Mouse (Mus musculus): ENCODE measurements around the gene Khdrbs1. TPM values are rescaled to one million over a fixed set of nuclear protein-coding genes. Genes with fewer than 3 reads are reported as not detected.

Khdrbs1 gene
- total RNA-seq, 2 experiments from 2014 or later, result 82.8 to 104 TPM

DNA sequence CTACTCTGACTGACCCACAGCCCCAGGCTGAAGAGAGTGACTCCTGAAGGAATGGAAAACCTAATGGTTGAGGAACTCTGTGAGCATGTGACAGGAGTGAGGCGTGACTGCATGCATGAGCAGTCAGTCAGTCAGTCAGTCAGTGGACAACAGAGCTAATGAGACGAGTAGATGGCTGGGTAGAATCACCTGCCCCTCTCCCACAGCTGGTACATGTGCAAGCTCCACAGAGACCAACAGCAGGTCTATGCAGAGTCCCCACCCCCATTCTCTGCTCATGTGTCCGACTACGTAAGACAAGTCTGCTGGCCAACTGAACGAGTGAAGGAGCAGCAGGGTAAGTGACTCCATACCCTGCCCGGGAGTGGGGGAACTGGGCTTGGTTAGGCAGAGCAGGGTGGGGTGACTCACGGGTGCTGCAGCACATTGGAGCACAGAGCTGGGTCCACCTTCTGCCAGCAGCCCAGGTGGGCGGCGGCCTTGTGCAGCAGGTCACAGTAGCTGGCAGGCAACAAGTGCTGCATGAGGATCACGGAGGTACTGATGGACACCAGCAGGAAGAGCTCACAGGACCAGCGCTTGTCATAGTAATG is 58.1 kb downstream of the Khdrbs1 start:
- ATAC-seq (replicated peaks; ENCODE audit: poor library complexity, severe bottlenecking), result no peak

DNA sequence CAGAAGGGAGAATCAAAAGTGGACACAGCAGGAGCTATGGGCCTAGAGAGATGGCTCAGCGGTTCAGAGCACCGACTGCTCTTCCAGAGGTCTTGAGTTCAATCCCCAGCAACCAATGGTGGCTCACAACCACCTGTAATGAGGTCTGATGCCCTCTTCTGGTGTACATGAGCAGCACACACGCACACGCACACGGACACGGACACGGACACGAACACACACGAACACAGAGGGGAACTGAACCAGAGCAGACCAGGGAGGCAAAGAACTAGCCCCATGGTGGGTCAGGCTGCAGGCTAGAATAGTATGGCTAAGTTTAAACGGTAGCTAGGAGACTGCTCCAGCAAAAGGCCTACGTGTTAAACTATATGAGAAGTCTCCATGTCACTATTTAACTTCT is 60.3 kb downstream of the Khdrbs1 start:
- no peak for ATAC-seq (replicated peaks; ENCODE audit: poor library complexity, severe bottlenecking)

DNA sequence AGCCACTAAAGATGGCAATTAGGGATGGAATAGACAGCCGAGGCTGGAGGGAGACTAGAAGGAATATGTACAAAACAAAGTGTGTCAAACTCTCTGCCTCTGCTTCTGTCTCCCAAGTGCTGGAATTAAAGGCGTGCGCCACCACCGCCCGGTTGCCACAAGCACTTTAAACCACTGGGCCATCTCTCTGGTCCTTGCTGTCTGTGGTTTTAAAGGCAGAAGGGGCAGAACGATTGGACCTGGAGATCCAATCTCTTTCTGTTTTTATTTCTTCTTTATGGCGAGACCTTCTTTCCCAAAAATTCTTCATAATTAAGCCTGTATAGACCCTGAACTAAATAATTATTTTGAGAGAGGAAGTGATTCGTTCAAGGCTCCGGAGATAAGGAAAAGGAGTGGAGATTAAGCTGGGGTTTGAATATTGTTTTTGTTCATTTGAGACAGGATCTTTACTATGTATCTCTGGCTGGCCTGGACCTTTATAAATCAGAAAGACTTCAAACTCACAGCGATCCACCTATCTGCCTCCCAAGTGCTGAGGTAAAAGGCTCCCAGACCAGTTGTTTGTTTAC is 69.1 kb downstream of the Khdrbs1 start:
- ATAC-seq (replicated peaks; ENCODE audit: poor library complexity, severe bottlenecking), result 0 out of 2 replicates have a peak, but pooled peaks have one; percentile 4

DNA sequence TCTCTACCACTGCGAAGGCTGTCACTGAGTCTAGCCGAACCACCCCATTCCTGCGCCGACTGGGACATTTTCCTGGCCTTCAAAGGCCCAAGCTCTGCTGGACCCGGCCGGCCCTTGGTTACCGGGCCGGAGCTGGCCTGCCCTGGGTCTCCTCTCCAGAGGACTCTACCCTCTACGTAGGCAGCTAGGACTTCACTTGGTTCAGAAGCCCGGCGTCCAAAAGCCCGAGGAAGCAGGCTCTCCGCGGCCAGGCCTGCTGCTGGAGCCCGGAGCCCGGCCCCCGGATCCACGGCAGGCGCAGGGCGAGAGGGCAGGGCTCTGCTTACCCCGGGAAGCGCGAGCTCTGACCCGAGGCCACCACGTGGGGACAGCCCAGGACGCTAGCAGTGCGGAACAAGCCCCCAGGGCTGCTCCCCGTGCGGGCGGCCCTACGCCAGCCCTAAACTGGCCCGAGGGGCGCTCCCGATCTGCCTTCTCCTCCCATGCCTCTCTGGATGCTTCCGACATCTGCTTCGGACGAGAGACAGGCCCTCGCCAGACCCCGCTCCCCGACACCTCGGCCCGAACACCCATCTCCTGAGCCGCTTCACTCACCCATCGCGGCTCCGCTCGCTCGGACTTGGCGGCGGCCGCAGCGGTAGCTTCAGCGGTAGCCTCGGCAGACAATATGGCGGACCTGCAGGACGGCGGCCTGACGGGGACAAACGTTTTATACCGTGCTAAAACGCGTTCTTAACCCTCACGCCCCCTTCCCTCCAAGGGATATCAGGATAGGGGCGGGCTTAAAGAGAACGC is 69.8 kb downstream of the Khdrbs1 start, which contains the start of gene Kpna6:
Gene Kpna6, minus strand, starts transcription at position 685 of the 795 bp plus-strand sequence.
- peak; percentile 95 for ATAC-seq (replicated peaks; ENCODE audit: poor library complexity, severe bottlenecking)

DNA sequence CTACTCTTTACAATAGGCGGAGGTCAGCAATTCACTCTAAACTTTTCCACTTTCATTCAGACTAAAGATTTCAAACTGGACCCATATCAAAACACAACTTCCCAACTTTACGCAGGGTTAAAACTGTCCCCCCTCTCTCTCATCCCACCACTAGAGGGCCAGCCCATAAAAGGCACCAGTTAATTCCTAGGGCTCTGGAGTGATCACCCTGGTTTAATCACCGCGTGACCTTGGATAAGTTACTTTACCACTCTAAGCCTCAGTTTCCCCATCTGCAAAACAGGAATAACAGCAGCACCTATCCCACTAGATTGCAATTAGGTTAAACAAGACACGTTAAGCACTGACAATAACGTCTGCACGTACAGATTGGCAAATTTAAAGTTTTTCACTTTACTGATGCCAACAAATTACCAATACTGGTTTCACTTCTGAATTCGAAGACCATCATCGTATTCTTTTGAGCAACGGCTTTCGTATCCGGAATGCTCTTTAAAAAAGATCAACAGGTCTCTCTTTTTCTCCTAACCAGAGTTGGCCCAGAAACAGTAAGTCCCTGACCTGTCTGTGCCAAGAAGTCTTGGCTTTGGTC is 70.5 kb downstream of the Khdrbs1 start:
- peak; percentile 66 for ATAC-seq (replicated peaks; ENCODE audit: poor library complexity, severe bottlenecking)

DNA sequence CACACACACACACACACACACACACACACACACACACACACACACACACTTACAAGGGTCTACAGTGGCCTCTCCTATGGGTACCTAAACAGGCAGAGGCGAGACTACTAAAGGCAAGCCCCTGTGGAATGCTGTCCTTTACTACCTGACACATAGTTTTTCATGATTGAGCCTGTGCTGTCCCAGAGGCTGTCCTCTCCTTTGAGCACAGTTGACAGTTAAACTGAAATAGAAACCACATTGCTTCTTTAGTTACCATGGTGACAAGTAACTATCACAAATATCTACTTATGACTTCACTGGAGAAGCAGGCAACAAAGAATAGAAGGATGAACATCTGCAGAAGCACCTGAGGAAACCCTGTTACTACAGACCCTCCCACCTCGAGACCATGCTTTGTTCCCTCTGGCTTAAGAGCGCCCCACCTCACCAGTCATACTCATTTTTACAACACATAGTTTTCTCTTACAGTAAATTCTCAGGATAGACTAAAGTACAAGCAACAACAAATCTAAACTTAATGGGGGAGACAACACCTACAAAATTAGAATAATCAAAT is 79.8 kb downstream of the Khdrbs1 start:
- no peak for ATAC-seq (replicated peaks; ENCODE audit: poor library complexity, severe bottlenecking)

DNA sequence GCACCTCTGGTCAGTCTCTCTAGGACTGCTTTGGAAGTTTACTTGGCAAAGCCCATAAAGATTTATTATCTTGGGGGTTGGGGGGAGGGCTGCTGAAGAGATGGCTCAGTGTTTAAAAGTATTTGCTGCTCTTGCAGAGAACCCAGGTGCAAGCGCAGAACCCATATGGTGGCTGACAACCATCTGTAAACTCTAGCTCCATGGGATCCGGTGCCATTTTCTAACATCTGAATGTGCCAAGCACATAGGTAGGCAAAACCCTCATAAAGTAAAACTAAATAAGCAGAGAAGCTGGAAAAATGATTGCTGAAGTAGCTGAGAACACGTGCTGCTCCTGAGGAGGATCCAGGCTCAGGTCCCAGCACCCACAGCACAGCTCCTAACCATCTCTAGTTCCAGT is 80.5 kb downstream of the Khdrbs1 start:
- ATAC-seq (replicated peaks; ENCODE audit: poor library complexity, severe bottlenecking), result no peak

DNA sequence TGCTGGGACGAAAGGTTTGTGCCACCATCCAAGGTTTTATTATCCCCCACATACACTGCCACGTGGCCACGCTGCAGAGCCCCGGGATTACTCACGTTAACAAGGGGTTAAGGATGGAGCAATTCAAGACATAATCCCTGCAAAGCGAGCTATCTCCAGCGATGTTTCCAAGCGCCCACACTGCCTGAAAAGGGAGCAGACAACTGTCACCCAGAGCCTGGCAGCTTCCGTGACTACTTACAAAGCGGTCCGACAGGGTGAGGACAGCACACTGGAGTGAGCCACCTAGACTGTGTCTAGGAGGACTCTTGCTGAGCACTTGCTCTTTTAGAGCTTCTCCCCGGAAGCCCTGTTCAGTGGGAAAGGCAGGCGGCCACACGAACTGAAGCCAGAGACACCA is 87.3 kb downstream of the Khdrbs1 start:
- no peak for ATAC-seq (replicated peaks; ENCODE audit: poor library complexity, severe bottlenecking)

Other genes starting within 250 kb of the Khdrbs1 start
- 27.6 and 45.5 TPM in 2 replicates for gene Marcksl1, start 228.7 kb downstream of the Khdrbs1 start, total RNA-seq (2014; fragmentation: Nextera tagmentation)
- 28.4 and 29.9 TPM in 2 replicates for gene Marcksl1, start 228.7 kb downstream of the Khdrbs1 start, total RNA-seq (2017)
- gene Hdac1, start 199.6 kb downstream of the Khdrbs1 start, total RNA-seq (2014; fragmentation: Nextera tagmentation), result 109 and 142 TPM in 2 replicates
- 62.6 and 74.9 TPM in 2 replicates for gene Hdac1, start 199.6 kb downstream of the Khdrbs1 start, total RNA-seq (2017)
- 0.15 and 5.8 TPM in 2 replicates for gene Lck, start 168.7 kb downstream of the Khdrbs1 start, total RNA-seq (2014; fragmentation: Nextera tagmentation)
- gene Lck, start 168.7 kb downstream of the Khdrbs1 start, total RNA-seq (2017), result 2.5 and 4.8 TPM in 2 replicates
- gene Fam167b, start 163.8 kb downstream of the Khdrbs1 start, total RNA-seq (2014; fragmentation: Nextera tagmentation), result not detected in 2 replicates
- not detected in 2 replicates for gene Fam167b, start 163.8 kb downstream of the Khdrbs1 start, total RNA-seq (2017)
- gene Eif3i, start 141.7 kb downstream of the Khdrbs1 start, total RNA-seq (2014; fragmentation: Nextera tagmentation), result 335 and 353 TPM in 2 replicates
- 257 and 296 TPM in 2 replicates for gene Eif3i, start 141.7 kb downstream of the Khdrbs1 start, total RNA-seq (2017)
- 68.9 and 102 TPM in 2 replicates for gene Tmem234, start 141.6 kb downstream of the Khdrbs1 start, total RNA-seq (2014; fragmentation: Nextera tagmentation)
- gene Tmem234, start 141.6 kb downstream of the Khdrbs1 start, total RNA-seq (2017), result 73.9 and 74.9 TPM in 2 replicates
- 1.1 and 4.0 TPM in 2 replicates for gene Dcdc2b, start 128.0 kb downstream of the Khdrbs1 start, total RNA-seq (2014; fragmentation: Nextera tagmentation)
- gene Dcdc2b, start 128.0 kb downstream of the Khdrbs1 start, total RNA-seq (2017), result not detected in 2 replicates
- 22.0 and 26.0 TPM in 2 replicates for gene Iqcc, start 123.2 kb downstream of the Khdrbs1 start, total RNA-seq (2014; fragmentation: Nextera tagmentation)
- 15.0 and 15.7 TPM in 2 replicates for gene Iqcc, start 123.2 kb downstream of the Khdrbs1 start, total RNA-seq (2017)
- 44.7 and 57.5 TPM in 2 replicates for gene Ccdc28b, start 118.4 kb downstream of the Khdrbs1 start, total RNA-seq (2014; fragmentation: Nextera tagmentation)
- 53.4 and 65.8 TPM in 2 replicates for gene Ccdc28b, start 118.4 kb downstream of the Khdrbs1 start, total RNA-seq (2017)
- 40.9 and 50.2 TPM in 2 replicates for gene Txlna, start 101.2 kb downstream of the Khdrbs1 start, total RNA-seq (2014; fragmentation: Nextera tagmentation)
- gene Txlna, start 101.2 kb downstream of the Khdrbs1 start, total RNA-seq (2017), result 106 and 107 TPM in 2 replicates
- gene Kpna6, start 69.5 kb downstream of the Khdrbs1 start, total RNA-seq (2014; fragmentation: Nextera tagmentation), result 41.0 and 61.4 TPM in 2 replicates
- gene Kpna6, start 69.5 kb downstream of the Khdrbs1 start, total RNA-seq (2017), result 20.4 and 26.4 TPM in 2 replicates
- gene Tmem39b, start 45.5 kb downstream of the Khdrbs1 start, total RNA-seq (2014; fragmentation: Nextera tagmentation), result 15.8 and 44.1 TPM in 2 replicates
- gene Tmem39b, start 45.5 kb downstream of the Khdrbs1 start, total RNA-seq (2017), result 6.2 and 12.2 TPM in 2 replicates
- gene Ptp4a2, start 68.9 kb upstream of the Khdrbs1 start, total RNA-seq (2014; fragmentation: Nextera tagmentation), result 277 and 304 TPM in 2 replicates
- gene Ptp4a2, start 68.9 kb upstream of the Khdrbs1 start, total RNA-seq (2017), result 345 and 391 TPM in 2 replicates
- 1.4 TPM in 1 of 2 replicates, not detected in the other for gene Spocd1, start 186.9 kb upstream of the Khdrbs1 start, total RNA-seq (2014; fragmentation: Nextera tagmentation)
- not detected in 2 replicates for gene Spocd1, start 186.9 kb upstream of the Khdrbs1 start, total RNA-seq (2017)
- gene Adgrb2, start 242.6 kb upstream of the Khdrbs1 start, total RNA-seq (2014; fragmentation: Nextera tagmentation), result not detected in 2 replicates
- 0.13 TPM in 1 of 2 replicates, not detected in the other for gene Adgrb2, start 242.6 kb upstream of the Khdrbs1 start, total RNA-seq (2017)

Data from granulocyte monocyte progenitor cell, adult 5-6 weeks (primary cell).